Mouse (Mus musculus) megakaryocyte, embryonic 14.5 days (primary cell): ENCODE results near the gene Zfp827.

ENCODE experiments used
- FLI1 ChIP-seq: IDR thresholded peaks from 2 replicates; pipeline ENCODE4 v1.6.1; 2012; ENCODE audit warnings: low read length, inconsistent platforms, mixed read lengths
- GATA1 ChIP-seq: IDR thresholded peaks from 3 replicates; pipeline ENCODE4 v1.6.1; 2012; ENCODE audit warnings: mixed read lengths, low read length, inconsistent platforms, borderline replicate concordance

- TF ChIP-seq GATA1 (no peak), FLI1 (no peak)
These were observed 50.4 kb downstream of the Zfp827 start for GRCm38 (mm10) chr8:79078556-79079195.
